Mouse (Mus musculus) liver, postnatal 0 days (tissue): Measurements from ENCODE around the gene 2610301B20Rik.

Experiments used
- CTCF ChIP-seq: sonication (generic); IDR thresholded peaks from 2 replicates; pipeline ENCODE4 v1.5.1; 2016; ENCODE audit warnings: antibody characterized with exemption, low read depth
- EP300 ChIP-seq: IDR thresholded peaks from 2 replicates; pipeline ENCODE4 v1.6.1; 2016; ENCODE audit warnings: antibody characterized with exemption, low read depth, mild to moderate bottlenecking

DNA sequence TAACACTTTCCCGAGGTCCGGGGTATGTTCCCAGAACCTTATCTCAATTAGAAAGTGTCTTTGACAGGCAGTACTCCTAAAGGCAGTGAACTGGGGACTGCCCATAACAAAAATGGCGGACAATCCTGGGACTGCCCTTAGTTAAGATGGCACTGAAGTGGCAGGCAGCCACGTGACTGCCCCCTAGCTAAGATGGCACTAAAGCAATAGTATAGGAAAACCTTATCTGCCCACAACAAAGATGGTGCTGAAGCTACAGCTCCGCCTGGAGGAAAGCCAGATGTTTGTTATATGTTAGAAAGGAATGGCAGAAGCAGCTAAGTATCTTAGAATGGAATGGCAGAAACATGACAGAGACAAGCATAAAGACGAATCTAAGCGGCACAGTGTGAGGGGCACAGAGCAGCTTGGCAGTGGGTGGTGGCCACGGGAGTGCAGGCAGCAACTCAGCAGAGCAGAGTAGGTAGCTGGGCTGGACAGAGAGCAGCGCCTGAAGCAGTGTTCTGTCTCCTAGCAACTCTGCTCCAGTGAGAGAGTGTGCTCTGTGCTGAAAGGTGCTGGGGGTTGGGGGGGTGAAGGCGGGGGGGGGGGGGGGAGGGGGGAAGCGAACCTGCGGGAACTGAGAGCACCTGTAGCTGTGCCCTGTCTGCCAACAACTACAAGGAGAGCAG is 14.3 kb upstream of the 2610301B20Rik start:
- TF ChIP-seq EP300, result no peak
- no peak for TF ChIP-seq CTCF
